Mouse (Mus musculus) lung, adult 2 months (tissue): ENCODE results near the gene Gpr83. TPM values are rescaled to one million over a fixed set of nuclear protein-coding genes. Genes with fewer than 3 reads are reported as not detected.

Experiments
- DNase-seq: peaks from one replicate; pipeline ENCODE4 v3.0.0; 2022
- H3K4me1 ChIP-seq: fragments of 200-500 bp; 2 replicates; pipeline ENCODE4 v1.6.1; 2011; ENCODE audit warnings: low read length; ENCODE audit not compliant: control insufficient read depth, insufficient read depth
- H3K4me3 ChIP-seq: fragments of 200-500 bp; replicated peaks from 2 replicates; pipeline ENCODE3; 2011; ENCODE audit warnings: low read depth, mild to moderate bottlenecking, control low read depth, low read length; ENCODE audit errors: extremely low read depth
- CTCF ChIP-seq: fragments of 200-500 bp; IDR thresholded peaks from 2 replicates; pipeline ENCODE4 v1.5.1; 2011; ENCODE audit warnings: mild to moderate bottlenecking, low read length, control low read depth; ENCODE audit not compliant: insufficient read depth
- POLR2A ChIP-seq: fragments of 200-500 bp; IDR thresholded peaks from 2 replicates; pipeline ENCODE4 v1.6.1; 2011; ENCODE audit warnings: low read depth, mild to moderate bottlenecking, control low read depth, low read length, borderline replicate concordance; ENCODE audit errors: extremely low read depth
- WGBS: fragments of 180-500 bp; shearing (Covaris S2); methylation state at CpG from one replicate; pipeline ENCODE4 v1.1.7; 2018; 5-methylcytosine and 5-hydroxymethylcytosine counted together
- polyA plus RNA-seq: library from polyadenylated mRNA; depleted of rRNA; stranded (reverse); fragments of >200 nt; gene quantifications from 2 replicates; pipeline ENCODE4 v1.2.3, GENCODE M21; 2012

The Gpr83 gene
- polyA plus RNA-seq, 1 experiment = 0.32 TPM

- TF ChIP-seq POLR2A (no peak), CTCF (no peak)
- H3K4me3 ChIP-seq = no peak overlapping the region
- DNase-seq = no peak
- WGBS = 93% methylated on average over 6 of the region's 6 CpGs
- H3K4me1 ChIP-seq = no peaks in the 10 kb centered on the region
These were observed 16.6 kb upstream of the Gpr83 start for GRCm38 (mm10) chr9:14843311-14843857.

GRCm38 (mm10) chr9:14843901-14844300 is 16.1 kb upstream of the Gpr83 start:
- no peak for DNase-seq
- WGBS = 91% methylated on average over 3 of the region's 3 CpGs
- H3K4me1 ChIP-seq = no peaks in the 10 kb centered on the region
- TF ChIP-seq CTCF (no peak), POLR2A (no peak)
- H3K4me3 ChIP-seq = no peak overlapping the region

- no peak for DNase-seq
- TF ChIP-seq CTCF = peak; percentile 46
- TF ChIP-seq POLR2A = no peak
- no peaks in the 10 kb centered on the region for H3K4me1 ChIP-seq
- WGBS = 48% methylated on average over 5 of the region's 5 CpGs
- H3K4me3 ChIP-seq = no peak overlapping the region
These were observed 13.6 kb upstream of the Gpr83 start for GRCm38 (mm10) chr9:14846428-14846827.

- H3K4me3 ChIP-seq = no peak overlapping the region
- TF ChIP-seq CTCF (no peak), POLR2A (no peak)
- WGBS = 65% methylated on average over 1 of the region's 1 CpGs
- DNase-seq = no peak
- no peaks in the 10 kb centered on the region for H3K4me1 ChIP-seq
These were observed 11.6 kb upstream of the Gpr83 start for GRCm38 (mm10) chr9:14848267-14848935.

GRCm38 (mm10) chr9:14854585-14854984 is 5.4 kb upstream of the Gpr83 start:
- no peak for TF ChIP-seq CTCF
- no peak for TF ChIP-seq POLR2A
- H3K4me1 ChIP-seq = no peaks in the 10 kb centered on the region
- WGBS = 71% methylated on average over 4 of the region's 4 CpGs

GRCm38 (mm10) chr9:14856922-14857654 is 2.9 kb upstream of the Gpr83 start:
- H3K4me1 ChIP-seq = no peaks in the 10 kb centered on the region
- no peak overlapping the region for H3K4me3 ChIP-seq
- 30% methylated on average over 4 of the region's 4 CpGs for WGBS
- TF ChIP-seq POLR2A (no peak), CTCF (no peak)
- no peak for DNase-seq

More at GRCm38 (mm10) chr9:14854585-14854984, 5.4 kb upstream of the Gpr83 start:
- no peak for DNase-seq
- no peak overlapping the region for H3K4me3 ChIP-seq

- no peak for DNase-seq
- 62% methylated on average over 7 of the region's 7 CpGs for WGBS
- Histone ChIP-seq H3K4me1 (no peaks in the 10 kb centered on the region), H3K4me3 (no peak overlapping the region)
- no peak for TF ChIP-seq CTCF
- no peak for TF ChIP-seq POLR2A
These were observed 1.8 kb upstream of the Gpr83 start for GRCm38 (mm10) chr9:14858170-14858706.

GRCm38 (mm10) chr9:14858782-14859181 is 1.2 kb upstream of the Gpr83 start:
- TF ChIP-seq POLR2A (no peak), CTCF (no peak)
- DNase-seq = no peak
- Histone ChIP-seq H3K4me3 (no peak overlapping the region), H3K4me1 (no peaks in the 10 kb centered on the region)
- WGBS = 75% methylated on average over 3 of the region's 3 CpGs

GRCm38 (mm10) chr9:14863126-14863525 is 3.1 kb downstream of the Gpr83 start:
- DNase-seq = no peak
- 87% methylated on average over 3 of the region's 3 CpGs for WGBS
- TF ChIP-seq CTCF = no peak
- Histone ChIP-seq H3K4me3 (no peak overlapping the region), H3K4me1 (no peaks in the 10 kb centered on the region)
